Mouse (Mus musculus): ENCODE results near the gene Fam169b. TPM values are rescaled to one million over a fixed set of nuclear protein-coding genes. Genes with fewer than 3 reads are reported as not detected.
"Not testable (repeated sequence)": the region's sequence is repeated elsewhere in the genome, so short reads cannot be mapped to it uniquely, and the experiment has no call there.

Fam169b gene
- polyA plus RNA-seq, 1 experiment: 1.3 TPM

- DNase-seq (ENCODE audit: low spot score): no peak
Observed at GRCm38 (mm10) chr7:68264028-68264453, 9.6 kb upstream of the Fam169b start, which contains the start of gene Pgpep1l. TSS of gene Pgpep1l (minus strand) at chr7:68264233.

GRCm38 (mm10) chr7:68264531-68264930 is 9.1 kb upstream of the Fam169b start:
- DNase-seq (ENCODE audit: low spot score): no peak

GRCm38 (mm10) chr7:68265391-68265790 is 8.2 kb upstream of the Fam169b start:
- DNase-seq (ENCODE audit: low spot score): no peak

- DNase-seq (ENCODE audit: low spot score): no peak
Observed at GRCm38 (mm10) chr7:68266691-68267090, 6.9 kb upstream of the Fam169b start.

GRCm38 (mm10) chr7:68270551-68270950 is 3.1 kb upstream of the Fam169b start:
- no peak for DNase-seq (ENCODE audit: low spot score)

- no peak for DNase-seq (ENCODE audit: low spot score)
Observed at GRCm38 (mm10) chr7:68271816-68272215, 1.8 kb upstream of the Fam169b start.

- no peak for DNase-seq (ENCODE audit: low spot score)
Observed at GRCm38 (mm10) chr7:68272607-68273006, 1.0 kb upstream of the Fam169b start.

- DNase-seq (ENCODE audit: low spot score): no peak
Observed at GRCm38 (mm10) chr7:68274218-68274617, 579 bp downstream of the Fam169b start.

GRCm38 (mm10) chr7:68274951-68275350 is 1.3 kb downstream of the Fam169b start:
- DNase-seq (ENCODE audit: low spot score): no peak

GRCm38 (mm10) chr7:68275445-68275837 is 1.8 kb downstream of the Fam169b start:
- DNase-seq (ENCODE audit: low spot score): not testable (repeated sequence)

GRCm38 (mm10) chr7:68275838-68276731 is 2.4 kb downstream of the Fam169b start:
- DNase-seq (ENCODE audit: low spot score): no peak

GRCm38 (mm10) chr7:68277054-68277896 is 3.6 kb downstream of the Fam169b start:
- no peak for DNase-seq (ENCODE audit: low spot score)

- no peak for DNase-seq (ENCODE audit: low spot score)
Observed at GRCm38 (mm10) chr7:68277897-68278270, 4.2 kb downstream of the Fam169b start.

GRCm38 (mm10) chr7:68278385-68278784 is 4.7 kb downstream of the Fam169b start:
- no peak for DNase-seq (ENCODE audit: low spot score)

- no peak for DNase-seq (ENCODE audit: low spot score)
Observed at GRCm38 (mm10) chr7:68278908-68279307, 5.3 kb downstream of the Fam169b start.

GRCm38 (mm10) chr7:68279481-68279880 is 5.8 kb downstream of the Fam169b start:
- DNase-seq (ENCODE audit: low spot score): no peak

- no peak for DNase-seq (ENCODE audit: low spot score)
Observed at GRCm38 (mm10) chr7:68280352-68280869, 6.8 kb downstream of the Fam169b start.

GRCm38 (mm10) chr7:68281341-68281740 is 7.7 kb downstream of the Fam169b start:
- DNase-seq (ENCODE audit: low spot score): no peak

GRCm38 (mm10) chr7:68282304-68283132 is 8.9 kb downstream of the Fam169b start:
- DNase-seq (ENCODE audit: low spot score): no peak

- DNase-seq (ENCODE audit: low spot score): not testable (repeated sequence)
Observed at GRCm38 (mm10) chr7:68283133-68283520, 9.5 kb downstream of the Fam169b start.

- DNase-seq (ENCODE audit: low spot score): no peak
Observed at GRCm38 (mm10) chr7:68283776-68284175, 10.1 kb downstream of the Fam169b start.

Data from urinary bladder, adult 2 months (tissue).